Mouse (Mus musculus) urinary bladder, adult 18-20 months (tissue): ENCODE measurements around the gene Scd4.

Experiments
- DNase-seq, 2 experiments: peaks; one replicate each; pipeline ENCODE4 v3.0.0; 2022; ENCODE audit warnings: low spot score in 2 of 2, mixed read lengths in 2 of 2

Gene Scd4

DNA sequence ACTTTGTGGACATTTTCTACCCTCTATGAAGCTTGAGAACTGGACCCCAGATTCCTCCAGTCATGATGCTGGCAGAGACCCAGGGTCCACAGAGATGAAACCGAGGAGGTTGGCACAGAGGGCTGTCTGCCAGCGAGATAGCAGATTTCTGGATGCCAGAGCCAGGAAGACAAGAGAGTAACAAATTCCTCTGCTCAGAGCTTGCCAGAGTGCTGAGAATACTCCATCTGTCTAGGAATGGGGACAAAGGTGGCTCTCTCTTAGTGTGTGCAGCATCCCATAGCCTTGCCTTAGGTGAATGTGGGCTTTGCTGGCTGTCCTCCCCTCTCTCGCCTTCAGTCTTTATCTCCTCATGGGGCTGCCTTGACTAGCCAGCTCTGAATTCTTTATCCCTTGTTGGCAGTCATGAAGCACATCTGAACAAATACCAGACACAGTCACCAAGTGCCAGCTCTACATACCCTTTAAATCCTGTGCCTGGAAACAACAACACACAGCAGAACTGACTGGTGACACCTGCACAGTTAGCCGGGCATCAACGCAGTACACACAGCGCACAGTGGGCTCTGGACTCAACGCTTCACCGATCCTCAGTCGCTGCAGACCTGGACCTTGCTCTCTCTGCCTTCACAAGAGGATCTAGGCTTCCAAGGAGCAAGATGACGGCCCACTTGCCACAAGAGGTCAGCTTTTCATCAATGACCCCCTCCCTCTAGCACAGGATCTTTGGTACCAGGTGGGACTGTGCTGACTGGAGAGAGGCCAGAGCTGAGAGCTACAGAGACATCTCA is at the start of gene Scd4:
TSS of gene Scd4 (plus strand) at position 260 of the 791 bp plus-strand sequence.
- DNase-seq: no peak

- DNase-seq: no peak
Measured at GRCm38 (mm10) chr19:44283157-44284024, 49.5 kb upstream of the Scd4 start.

DNA sequence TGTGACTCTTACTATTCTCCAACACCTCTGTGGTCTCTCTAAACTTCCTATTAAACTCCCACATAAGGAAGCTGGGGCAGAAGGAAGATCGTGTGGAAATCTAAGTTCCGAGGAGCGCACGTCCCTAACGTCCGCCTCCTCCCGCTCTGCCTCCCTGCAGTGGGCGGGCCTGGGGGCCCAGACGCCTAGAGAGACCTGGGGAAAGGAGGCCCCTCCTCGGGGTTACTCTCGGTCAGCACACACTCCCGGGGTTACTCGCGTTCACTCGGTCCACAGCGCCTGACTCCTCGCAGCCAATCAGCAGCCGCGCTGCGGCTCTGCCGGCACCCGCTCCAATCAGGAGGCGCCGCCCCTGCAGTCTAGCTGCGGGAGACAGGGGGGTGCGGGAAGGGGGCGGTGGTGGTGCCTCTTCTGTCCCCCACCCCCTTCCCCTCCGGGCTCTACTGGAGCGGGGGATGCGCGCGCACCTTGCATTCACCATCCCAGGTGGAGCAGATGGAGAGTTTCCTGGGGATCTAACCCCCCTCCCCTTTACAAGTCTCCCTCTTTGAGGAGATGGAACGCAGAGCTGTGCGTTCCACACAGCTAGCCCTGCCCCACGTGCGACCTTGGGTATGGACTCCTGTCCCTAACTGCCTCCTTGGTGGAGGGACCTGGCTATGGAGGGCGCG is 48.7 kb upstream of the Scd4 start:
- DNase-seq: peak; percentile 82 to 88

DNA sequence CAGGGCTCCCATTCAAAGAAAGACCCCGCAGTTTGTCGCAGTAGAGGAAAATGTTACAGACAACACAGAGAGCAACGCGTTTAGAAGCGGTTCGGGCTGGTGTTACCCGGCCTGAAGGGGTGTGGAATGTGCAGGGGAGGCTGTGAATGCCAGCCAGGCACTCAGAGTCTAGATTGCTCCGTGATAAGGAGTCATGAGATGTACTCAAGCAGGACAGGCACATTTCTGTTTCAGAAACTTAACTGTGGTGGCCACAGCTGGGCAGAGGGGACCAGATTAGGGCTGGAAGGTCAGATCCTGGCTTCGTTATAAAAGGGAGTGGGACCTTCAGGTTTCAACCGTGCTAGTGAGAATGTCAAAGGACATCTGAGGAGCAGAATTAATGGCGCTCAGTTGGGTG is 48.2 kb upstream of the Scd4 start:
- DNase-seq: no peak

DNA sequence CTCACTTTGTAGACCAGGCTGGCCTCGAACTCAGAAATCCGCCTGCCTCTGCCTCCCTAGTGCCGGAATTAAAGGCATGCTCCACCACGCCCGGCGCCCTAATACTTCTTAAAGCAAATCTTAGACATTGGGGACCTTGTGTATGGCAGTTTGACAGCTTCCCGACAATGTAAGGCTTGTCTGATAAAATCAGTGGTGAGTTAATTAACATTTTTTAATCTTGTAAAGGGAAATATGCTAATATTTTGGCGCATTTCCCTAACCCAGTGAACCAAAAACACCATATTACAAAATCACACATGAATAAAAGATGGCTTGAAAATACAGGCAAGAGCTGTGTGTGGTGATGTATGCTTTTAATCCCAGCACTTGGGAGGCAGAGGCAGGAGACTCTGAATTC is 47.3 kb upstream of the Scd4 start:
- DNase-seq: no peak

DNA sequence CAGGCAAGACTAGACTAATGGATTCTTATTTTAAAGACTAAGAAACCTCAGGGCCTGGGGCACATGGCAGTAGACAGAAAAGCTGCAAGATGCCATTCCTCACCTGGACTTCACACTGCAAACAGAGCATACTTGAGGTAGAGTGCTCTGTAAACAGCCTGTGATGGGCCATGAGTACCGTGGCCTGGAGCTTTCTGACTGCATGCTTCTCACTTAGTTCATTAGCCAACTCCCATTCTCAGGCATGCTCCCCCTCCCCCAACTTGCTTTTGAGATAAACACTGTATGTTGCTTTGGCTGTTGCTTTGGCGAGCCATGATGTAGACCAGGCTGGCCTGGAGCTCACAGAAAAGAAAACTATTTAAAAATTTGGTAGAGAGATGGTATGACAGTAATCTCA is 46.8 kb upstream of the Scd4 start:
- DNase-seq: no peak

DNA sequence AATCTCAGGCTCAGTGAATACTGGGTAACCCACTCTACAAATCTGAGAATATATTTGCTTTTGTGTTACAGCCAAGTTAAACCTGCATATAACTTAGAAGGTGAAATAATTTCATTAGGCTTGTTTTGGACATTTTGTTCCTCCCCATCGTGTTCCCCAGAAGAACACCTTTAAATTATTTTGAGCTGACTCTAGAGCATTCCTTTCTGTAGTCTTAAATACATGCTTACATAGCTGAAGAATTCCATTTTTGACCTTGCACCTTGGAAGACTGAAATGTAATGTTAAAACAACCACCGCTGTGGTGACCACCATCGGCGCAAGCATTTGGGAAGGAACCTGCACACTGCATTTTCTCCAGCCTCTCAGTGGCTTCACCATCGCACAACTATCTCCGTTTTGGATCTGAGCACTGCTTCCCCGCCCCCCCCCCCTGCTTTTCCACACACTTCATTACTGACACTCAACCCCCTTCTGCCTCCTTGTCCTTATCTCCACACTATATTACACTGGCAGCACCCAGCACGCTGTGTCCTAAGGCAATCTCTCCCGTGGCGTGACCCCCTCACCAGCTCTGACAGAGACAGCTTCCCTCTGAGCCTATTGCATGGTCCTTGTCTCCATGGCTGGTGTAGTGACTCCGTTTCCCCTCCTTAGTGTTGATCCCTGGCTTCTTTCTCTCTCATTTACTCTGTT is 45.3 kb upstream of the Scd4 start:
- DNase-seq: no peak

DNA sequence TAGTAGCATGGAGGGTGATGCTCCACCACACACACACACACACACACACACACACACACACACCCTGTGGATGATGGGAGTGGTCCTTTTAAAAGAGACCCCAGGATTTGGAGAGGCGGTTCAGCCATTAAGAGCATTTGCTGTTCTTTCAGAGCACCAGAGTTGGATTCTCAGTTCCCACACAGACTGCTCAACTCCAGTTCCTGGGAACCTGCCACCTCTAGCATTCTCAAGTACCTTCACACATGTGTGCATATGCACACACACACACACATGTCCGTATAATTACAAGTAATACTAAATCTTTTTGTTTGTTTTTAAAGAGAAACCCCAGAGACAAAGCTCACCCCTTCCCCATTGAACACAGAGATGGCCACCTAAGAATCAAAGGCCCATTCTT is 40.8 kb upstream of the Scd4 start:
- no peak for DNase-seq

- no peak for DNase-seq
Measured at GRCm38 (mm10) chr19:44292483-44292882, 40.4 kb upstream of the Scd4 start.

- no peak for DNase-seq
Measured at GRCm38 (mm10) chr19:44292941-44293768, 39.7 kb upstream of the Scd4 start, which contains the start of gene Scd2. TSS of gene Scd2 (plus strand) at chr19:44293674.

GRCm38 (mm10) chr19:44293769-44294551 is 38.9 kb upstream of the Scd4 start:
- peak; percentile 78 to 89 for DNase-seq

- peak; percentile 78 to 80 for DNase-seq
Measured at GRCm38 (mm10) chr19:44294588-44295041, 38.3 kb upstream of the Scd4 start.

GRCm38 (mm10) chr19:44295251-44295650 is 37.6 kb upstream of the Scd4 start:
- DNase-seq: no peak

GRCm38 (mm10) chr19:44295741-44296140 is 37.2 kb upstream of the Scd4 start:
- peak; percentile 79 to 84 for DNase-seq

GRCm38 (mm10) chr19:44296186-44296585 is 36.7 kb upstream of the Scd4 start:
- no peak for DNase-seq

DNA sequence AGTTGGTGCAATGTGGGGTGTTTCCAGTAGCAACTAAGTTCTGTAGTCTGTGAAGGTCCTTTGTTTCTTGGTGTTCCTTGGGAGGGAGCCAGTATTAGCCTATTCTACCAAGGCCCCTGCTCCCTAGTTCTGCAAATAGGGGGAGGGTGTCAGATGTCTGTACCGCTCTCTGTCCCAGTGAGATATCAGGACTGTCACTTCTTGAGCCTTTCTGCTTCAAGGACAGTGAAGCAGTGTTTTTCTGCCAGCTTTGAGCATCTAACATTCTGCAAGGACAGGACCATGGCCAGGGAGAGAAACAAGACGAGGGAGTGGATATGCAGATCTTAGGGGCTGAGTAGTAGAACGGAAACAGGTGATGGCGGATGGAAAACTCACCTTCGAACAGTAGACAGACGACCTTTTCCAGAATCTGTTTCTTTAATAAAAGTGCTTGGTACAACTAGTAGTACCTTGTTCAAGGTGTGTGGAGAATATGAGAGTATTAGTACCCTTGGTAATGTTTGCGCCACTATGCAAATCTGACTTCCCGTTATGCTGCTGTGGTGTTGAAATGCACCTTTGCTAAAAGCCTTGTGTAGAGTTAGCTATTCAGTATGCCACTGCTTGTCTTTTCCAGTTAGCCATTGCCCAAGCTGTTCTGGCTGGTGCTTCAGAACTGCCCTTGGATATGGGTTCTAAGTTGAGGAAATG is 35.7 kb upstream of the Scd4 start:
- no peak for DNase-seq

GRCm38 (mm10) chr19:44297862-44298261 is 35.0 kb upstream of the Scd4 start:
- no peak for DNase-seq

- no peak for DNase-seq
Measured at GRCm38 (mm10) chr19:44299078-44299477, 33.8 kb upstream of the Scd4 start.

DNA sequence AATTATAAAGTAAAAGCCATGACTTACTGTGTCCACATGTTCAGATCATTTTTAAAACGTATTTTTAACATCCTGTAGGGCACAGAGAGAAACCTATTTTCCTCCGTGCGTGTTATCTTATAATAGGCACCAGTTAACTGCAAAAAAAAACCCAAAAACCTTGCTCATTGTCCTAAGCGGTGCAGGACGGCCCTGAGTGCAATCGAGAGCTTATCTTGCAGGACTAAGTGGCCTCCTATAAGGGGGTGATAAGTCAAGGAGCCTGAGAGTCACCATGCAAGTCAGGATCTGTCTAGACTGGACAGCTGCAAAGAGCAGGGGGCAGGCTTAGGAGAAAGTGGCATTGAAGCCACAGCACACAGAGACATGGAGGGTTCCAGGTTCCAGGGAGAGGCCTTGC is 33.0 kb upstream of the Scd4 start:
- DNase-seq: no peak
